Mouse (Mus musculus): Measurements from ENCODE around the gene Fhad1.
A peak's percentile ranks its signal among the peaks of the same experiment; 100 is the strongest.

Fhad1 gene

GRCm38 (mm10) chr4:141932785-141933574 lies 81.9 kb downstream of the Fhad1 start:
- no peak for DNase-seq (ENCODE audit: low spot score in 2 of 2)

GRCm38 (mm10) chr4:141931526-141931925 lies 83.4 kb downstream of the Fhad1 start:
- DNase-seq (ENCODE audit: low spot score in 2 of 2) = no peak

GRCm38 (mm10) chr4:141930001-141930400 lies 84.9 kb downstream of the Fhad1 start:
- no peak for DNase-seq (ENCODE audit: low spot score in 2 of 2)

GRCm38 (mm10) chr4:141928881-141929281 lies 86.0 kb downstream of the Fhad1 start:
- peak; percentile 51 to 58 for DNase-seq (ENCODE audit: low spot score in 2 of 2)

- DNase-seq (ENCODE audit: low spot score in 2 of 2) = no peak
These were observed 89.0 kb downstream of the Fhad1 start for GRCm38 (mm10) chr4:141925781-141926345.

GRCm38 (mm10) chr4:141923961-141924360 lies 90.9 kb downstream of the Fhad1 start:
- peak; percentile 52 to 53 for DNase-seq (ENCODE audit: low spot score in 2 of 2)

- no peak for DNase-seq (ENCODE audit: low spot score in 2 of 2)
These were observed 94.5 kb downstream of the Fhad1 start for GRCm38 (mm10) chr4:141920391-141920790.

- DNase-seq (ENCODE audit: low spot score in 2 of 2) = no peak
These were observed 97.0 kb downstream of the Fhad1 start for GRCm38 (mm10) chr4:141917735-141918419.

- peak in 1 of 2 experiments; percentile 17 for DNase-seq (ENCODE audit: low spot score in 2 of 2)
These were observed 100.8 kb downstream of the Fhad1 start for GRCm38 (mm10) chr4:141914040-141914439.

- DNase-seq (ENCODE audit: low spot score in 2 of 2) = no peak
These were observed 101.5 kb downstream of the Fhad1 start for GRCm38 (mm10) chr4:141913201-141913993.

- no peak for DNase-seq (ENCODE audit: low spot score in 2 of 2)
These were observed 110.2 kb downstream of the Fhad1 start for GRCm38 (mm10) chr4:141904710-141905109.

- no peak for DNase-seq (ENCODE audit: low spot score in 2 of 2)
These were observed 112.4 kb downstream of the Fhad1 start for GRCm38 (mm10) chr4:141902479-141902858.

GRCm38 (mm10) chr4:141901711-141902478 lies 113.0 kb downstream of the Fhad1 start:
- no peak for DNase-seq (ENCODE audit: low spot score in 2 of 2)

GRCm38 (mm10) chr4:141900421-141900820 lies 114.5 kb downstream of the Fhad1 start:
- no peak for DNase-seq (ENCODE audit: low spot score in 2 of 2)

GRCm38 (mm10) chr4:141899936-141900335 lies 114.9 kb downstream of the Fhad1 start:
- DNase-seq (ENCODE audit: low spot score in 2 of 2) = peak in 1 of 2 experiments; percentile 23

GRCm38 (mm10) chr4:141898905-141899304 lies 116.0 kb downstream of the Fhad1 start:
- no peak for DNase-seq (ENCODE audit: low spot score in 2 of 2)

GRCm38 (mm10) chr4:141897838-141898237 lies 117.0 kb downstream of the Fhad1 start:
- no peak for DNase-seq (ENCODE audit: low spot score in 2 of 2)

- no peak for DNase-seq (ENCODE audit: low spot score in 2 of 2)
These were observed 117.7 kb downstream of the Fhad1 start for GRCm38 (mm10) chr4:141897225-141897624.

- DNase-seq (ENCODE audit: low spot score in 2 of 2) = no peak
These were observed 119.1 kb downstream of the Fhad1 start for GRCm38 (mm10) chr4:141895772-141896171.

GRCm38 (mm10) chr4:141893157-141893784 lies 121.6 kb downstream of the Fhad1 start:
- DNase-seq (ENCODE audit: low spot score in 2 of 2) = no peak

Data from right cerebral cortex, adult 2 months (tissue).